Mouse (Mus musculus): ENCODE measurements at regions not wholly inside any gene's neighbourhood (a gene's known extent, or its start where the extent isn't known, plus 50 kb on each side); places are given as distances from the start of the nearest gene placed in this dataset.

DNA sequence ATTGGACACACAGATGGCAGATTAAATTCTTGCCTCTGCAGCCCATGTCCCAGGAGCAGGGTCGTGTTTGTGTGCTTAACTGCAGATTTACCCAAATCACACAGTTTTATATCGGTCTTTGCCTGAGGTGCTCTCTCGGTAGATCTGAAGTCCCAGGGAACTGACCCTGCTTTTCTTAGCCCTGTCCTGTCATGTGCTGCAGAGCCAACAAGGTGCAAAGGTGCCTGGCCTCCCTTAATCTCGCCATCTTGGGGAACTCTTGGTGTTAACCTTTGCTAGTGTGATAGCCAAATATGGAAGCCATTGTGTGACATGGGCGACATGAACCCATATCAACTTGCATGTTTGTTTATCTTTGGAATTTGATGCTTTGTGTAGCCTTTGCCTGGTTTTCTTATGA is 107.1 kb upstream of the Lyplal1 start:
- no peak for DNase-seq

DNA sequence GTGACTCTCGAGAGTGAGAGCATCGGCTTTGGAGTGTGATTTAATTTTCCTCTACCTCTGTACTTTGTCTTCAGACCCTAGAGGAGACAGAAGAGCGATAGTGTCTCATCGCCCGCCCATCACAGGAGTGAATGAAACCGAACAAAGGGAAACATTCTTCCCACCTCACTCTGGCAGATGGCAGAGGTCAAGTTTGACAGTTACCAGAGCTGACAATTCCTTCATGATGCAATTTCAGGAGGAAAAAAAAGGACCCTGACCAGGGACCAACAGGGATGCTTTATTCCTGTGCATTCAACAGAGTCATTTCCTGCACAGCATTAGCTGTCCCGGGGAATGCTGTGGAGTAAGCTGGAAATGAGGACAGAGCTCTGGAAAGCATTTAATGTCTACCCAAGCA is 106.3 kb upstream of the Lyplal1 start:
- DNase-seq = no peak

DNA sequence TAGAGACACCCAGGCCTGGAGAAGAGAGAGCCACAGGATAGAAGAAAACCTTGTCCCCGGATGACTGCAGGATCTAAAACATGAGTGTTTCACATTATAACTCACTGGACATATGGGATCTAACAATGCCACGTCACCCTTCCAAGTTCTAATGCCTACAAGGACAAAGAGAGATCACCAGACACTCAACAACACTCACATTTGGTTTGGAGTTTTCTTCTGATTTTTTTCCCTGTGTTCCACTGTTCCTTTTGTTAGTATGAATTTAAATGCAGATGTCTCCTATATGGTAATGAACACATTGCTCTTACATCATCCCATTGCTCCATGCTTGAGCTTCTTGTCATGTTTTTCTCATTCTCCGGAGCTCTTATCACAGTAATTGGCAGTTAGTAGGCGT is 101.9 kb upstream of the Lyplal1 start:
- no peak for DNase-seq

DNA sequence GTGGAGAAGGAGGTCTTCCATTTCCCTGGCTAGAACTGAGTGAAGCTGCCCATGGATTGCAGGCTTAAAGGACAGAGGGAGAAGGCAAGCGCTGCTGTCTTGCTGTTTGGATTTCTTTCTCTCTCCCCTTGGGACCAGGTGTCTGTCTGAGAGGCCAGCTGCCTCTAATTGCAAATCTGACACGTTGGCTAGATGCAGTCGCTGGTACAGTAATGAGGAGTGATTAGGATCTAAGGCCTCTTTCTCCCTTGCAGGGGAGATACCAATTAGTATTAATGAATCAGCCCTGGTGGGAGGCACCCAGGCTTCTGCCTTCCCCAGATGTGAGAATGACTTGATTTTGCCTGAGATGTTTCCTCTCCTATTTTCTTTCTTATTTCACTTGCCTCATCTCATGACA is 100.1 kb upstream of the Lyplal1 start:
- DNase-seq = no peak

DNA sequence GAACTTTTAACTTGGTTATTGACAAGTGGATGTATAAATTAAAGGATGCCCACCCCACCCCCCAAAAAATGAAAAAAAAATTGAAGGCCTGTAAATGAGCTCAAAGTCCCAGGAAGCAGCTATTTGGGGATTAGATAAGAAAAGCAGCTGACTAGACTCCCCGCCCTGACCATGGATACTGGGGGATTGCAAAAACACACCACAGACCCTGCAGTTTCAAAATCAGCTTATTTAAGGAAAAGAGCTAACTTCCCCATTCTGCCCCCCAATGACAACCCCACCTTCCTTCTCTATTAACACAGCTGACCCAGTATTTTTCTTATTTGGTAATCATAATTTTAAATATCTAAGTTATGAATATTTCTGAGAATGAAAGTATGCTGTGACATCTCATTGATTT is 87.0 kb upstream of the Lyplal1 start:
- DNase-seq = no peak

DNA sequence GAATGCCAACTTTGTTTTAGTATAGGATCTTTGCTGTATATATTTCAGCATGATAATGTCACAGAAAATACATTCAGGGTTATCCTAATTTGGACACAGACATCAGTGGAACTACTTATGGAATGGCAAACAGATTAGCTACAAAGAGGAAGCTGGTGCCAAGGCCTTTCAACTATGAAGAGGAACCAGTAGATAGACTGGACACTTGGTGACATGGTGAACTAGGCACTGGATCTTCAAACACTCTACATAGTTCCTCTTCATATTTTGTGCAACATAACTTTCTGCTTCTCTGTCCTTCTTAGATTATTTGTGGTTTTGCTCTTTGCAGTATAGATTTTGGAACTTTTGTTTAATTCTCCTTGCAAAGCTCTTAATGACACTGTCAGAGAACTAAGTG is 85.4 kb upstream of the Lyplal1 start:
- DNase-seq = no peak

DNA sequence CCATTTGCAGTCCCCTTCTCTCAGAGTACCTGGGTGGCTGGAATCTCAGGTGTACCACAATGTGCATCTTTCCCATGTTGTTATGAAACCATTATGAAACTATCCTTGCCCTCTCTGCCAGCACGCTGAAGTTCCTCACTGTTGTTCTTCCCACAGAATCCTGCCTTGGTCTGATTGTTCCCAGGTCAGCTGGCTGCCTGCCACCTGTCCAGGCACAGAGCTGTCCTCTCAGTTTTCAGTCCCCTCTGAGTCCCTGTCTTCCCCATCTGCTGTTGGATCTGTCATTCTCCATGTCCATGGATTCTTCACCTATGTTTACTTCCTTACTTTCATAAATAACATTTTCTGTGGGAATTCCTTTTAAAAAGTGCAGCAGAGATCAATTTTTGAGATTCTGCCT is 81.3 kb upstream of the Lyplal1 start:
- no peak for DNase-seq

DNA sequence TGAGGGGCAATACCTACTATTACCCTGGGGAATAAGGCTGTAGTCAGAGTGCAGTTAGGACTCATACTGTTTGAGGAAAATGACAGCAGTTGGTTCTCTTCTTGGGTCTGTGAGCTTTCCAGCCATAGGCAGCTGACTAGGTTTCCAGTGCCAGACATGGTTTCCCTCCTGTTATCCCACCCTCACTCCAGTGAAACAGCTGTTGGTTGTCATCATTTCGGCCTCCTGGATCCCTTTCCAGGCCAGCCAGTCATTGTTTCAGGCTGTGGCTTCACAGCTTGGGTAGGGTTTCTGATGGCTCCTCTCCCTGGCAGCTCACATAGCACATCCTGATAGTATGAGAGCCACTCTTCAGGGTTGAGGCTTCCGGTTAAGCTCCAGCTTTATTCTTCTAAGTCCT is 79.9 kb upstream of the Lyplal1 start:
- no peak for DNase-seq

DNA sequence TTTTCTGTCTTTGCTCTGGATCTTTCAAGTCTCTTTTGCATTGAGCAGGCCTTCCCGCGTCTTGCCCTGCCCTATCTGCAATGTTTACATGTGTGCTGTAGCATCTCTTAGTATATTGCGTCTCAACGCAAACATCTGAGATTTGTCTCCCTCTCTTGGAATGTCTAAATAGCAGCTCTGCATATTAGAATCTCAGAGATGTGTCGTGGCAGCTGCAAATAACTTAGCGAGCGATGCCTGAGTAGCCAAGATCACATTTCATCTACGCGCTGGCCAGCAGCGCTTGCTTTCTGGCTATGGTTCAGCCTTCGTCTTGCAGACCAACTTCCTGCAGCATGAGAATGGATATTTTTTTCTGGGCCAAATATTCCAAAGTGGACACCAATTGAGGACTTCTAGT is 72.3 kb upstream of the Lyplal1 start:
- DNase-seq = no peak

DNA sequence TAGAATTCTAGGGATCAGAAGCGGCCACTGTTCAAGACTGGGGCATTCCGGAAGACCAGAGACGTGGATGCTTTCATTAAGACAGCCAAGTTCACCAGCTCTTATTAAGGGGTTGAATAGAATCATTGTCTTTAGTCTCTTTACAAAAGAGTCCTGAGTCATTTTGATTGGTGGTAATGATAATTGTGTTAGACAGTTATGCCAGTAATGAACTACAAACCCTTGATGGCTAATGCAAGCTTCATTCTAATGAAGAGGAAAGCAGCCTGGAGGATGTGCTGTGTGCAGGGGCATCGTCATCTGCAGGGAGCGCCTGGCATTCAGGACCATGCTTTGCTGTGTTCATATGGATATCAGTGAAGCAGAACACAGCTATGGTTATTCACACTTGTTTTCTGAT is 70.3 kb upstream of the Lyplal1 start:
- no peak for DNase-seq

DNA sequence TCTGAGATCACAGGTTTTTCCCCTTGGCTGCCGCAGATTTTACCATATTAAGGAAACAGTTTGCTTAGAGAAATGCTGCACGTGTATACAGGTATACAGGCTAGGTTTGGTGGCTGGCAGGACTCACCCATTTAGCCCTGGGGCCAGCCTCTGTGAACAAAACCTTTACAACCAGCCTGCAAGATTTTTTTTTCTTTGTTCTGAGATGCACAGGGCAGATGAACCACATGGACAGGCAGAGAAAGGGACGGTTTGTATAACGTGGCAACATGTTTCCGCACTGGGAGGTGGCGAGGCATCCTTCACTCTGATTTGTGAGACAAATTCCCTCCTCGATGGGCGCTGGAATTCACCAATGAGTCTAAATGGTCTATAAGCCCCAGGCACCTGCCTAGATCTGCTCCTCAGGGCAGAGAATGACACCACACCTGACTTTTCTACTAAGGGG is 66.1 kb upstream of the Lyplal1 start:
- no peak for DNase-seq

DNA sequence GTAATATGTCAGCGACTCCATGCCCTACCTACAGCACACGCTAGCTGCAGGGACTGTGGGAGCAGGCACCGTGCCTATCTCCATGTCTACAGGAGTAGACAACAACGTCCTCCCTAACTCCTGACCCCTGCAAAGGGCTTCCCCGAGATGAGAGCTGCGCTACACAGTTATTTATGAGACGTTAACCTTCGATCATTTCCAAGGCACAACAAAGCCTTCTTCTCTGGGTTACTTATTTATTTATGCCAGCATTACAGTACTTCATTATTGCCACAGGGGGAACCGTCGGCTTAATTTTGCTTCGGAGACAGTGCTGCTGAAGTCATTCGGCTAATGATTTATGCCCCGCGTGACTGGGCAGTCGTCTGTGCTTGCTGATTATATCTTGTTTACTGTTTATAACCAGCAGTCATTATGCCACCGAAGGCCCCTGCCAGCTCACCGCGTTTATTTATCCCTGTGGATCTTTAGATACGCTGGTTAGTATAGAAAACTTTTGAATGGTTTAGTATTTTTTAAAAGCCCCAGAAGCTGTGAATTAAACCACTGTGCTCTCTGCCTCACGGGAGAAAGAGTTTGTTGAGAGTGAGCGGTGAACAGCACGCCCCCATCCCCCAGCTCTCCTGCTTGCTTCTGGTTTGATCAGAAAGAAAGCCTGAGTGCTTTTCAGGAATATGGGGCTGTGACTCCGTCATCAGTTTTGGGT is 65.5 kb upstream of the Lyplal1 start:
- DNase-seq = no peak

DNA sequence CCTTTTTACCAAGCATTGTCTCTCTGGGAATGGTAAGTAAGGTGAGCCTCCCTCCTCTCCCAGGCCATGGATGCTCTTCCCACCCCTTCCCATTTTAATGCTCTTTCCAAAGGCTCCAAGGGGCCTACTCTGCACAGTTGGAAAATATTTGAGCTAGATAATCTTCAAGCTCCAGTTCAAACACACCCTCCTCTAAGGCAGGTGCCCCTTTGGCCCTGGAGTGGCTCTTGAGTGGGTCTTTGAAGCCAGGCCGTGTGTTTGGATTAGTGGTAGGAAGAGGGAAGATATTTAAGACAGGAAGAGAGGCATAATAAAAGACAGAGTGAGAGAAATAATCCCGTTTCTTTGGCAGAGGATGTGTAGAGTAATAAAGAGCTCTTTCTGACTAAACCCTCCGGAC is 59.9 kb upstream of the Lyplal1 start:
- DNase-seq = no peak

DNA sequence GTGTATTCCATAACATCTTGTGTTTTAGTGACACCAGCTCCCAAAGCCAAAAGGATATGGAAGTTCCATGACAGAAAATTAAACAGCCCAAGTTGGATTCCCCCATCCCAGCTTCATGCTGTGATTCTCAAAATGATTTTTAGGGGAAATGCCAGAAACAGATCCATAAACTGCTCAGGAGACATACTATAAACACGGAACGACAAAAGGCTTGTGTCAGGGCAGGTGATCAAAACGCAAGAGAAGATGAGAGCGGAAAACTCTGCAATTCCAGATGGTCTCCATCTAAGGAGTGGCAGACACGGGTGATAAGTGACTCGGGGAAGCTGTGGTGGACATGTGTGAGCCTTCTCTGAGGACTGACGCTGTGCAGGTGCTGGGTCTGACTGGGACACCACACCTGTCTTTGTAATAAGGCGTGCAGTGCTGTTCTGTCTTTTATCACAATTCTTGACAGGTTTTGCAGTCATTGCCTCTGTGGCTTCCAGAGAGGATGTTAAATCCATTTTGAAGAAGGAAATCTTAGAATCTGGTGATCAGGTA is 56.4 kb upstream of the Lyplal1 start:
- DNase-seq = no peak

DNA sequence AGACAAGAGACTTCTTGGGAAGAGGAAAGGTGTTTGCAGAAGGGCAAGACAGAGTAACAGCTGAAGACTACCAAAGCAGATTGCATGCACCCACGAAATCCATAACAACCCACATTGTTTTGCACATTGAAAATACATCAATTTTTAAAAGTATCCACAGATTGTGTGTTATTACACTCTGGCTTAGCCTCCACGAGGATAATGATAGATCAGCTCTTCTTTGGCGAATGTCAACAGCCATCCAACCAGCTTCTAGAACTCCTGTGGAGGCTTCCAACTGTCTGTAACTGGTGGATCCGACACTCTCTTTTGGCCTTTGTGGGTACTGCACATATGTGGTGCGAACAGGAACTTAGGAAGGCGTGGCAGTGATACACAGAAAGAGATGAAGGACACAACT is 54.6 kb upstream of the Lyplal1 start:
- DNase-seq = no peak

All from thymus, postnatal 14 days (tissue).